Mouse (Mus musculus) urinary bladder, postnatal 4 days (tissue): Measurements from ENCODE around the gene Plcb1.

ENCODE experiments used
- DNase-seq, 2 experiments: peaks; one replicate each; pipeline ENCODE4 v3.0.0; 2021 to 2022; ENCODE audit warnings: low spot score in 2 of 2

The Plcb1 gene

DNA sequence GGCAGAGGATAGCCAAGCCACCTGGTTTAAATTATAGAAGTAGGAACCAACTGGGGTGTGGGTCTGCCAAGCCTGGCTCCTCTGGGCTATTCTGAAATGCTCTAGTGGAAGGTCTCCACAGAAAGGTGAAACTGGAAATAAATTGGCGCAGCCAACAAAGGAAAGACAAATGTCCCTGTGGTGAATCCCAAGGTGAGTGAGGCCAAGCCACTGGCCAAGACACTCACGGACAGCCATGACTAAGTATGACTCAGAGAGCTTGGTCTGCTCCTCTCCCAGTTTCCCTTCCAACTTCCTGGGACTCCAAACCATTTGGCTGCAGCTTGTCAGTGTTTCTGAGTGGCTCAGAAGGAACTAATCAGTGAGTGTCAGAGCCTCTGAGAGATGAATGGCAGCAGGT is 126.7 kb downstream of the Plcb1 start:
- DNase-seq: no peak

DNA sequence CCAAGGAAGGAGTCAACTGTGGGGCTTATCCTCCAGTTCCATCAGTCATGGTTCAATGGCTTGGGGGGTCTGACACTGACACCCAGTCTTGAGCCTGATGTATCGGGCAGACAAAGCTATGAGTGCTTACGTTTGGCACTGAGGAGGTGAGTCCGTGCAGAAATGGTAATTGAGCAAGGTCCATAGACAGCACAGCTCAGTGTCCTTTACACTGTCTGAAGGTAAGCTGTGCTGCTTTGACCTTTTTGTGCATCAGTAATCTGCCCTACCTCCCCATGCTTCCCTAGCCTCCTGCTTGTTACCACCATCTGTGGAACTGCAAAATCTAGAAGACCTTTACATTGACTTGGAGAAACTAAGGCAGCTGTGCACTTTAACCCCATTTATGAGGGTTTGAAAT is 127.7 kb downstream of the Plcb1 start:
- no peak for DNase-seq

DNA sequence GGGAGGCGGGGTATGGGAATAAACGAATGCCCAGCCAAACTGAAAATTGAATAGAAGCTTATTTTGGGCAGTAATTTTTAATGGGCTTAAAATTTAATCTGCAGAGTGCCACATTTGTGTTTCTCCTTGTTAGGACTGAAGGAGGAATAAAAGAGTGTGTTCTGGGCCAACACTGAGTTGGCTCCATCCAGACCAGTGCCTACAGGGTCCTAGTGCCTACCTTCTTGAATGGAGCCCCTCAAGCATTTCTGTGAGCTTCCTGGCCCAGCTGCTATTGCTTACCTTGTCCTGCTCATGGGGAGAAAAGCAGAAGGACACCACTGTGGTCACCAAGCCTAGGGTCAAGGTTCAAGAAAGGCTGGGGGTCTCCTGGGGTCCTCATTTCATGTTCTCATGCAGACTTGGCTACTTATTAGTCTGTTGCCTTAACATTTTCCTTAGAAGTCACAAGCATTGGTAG is 128.3 kb downstream of the Plcb1 start:
- DNase-seq: no peak

DNA sequence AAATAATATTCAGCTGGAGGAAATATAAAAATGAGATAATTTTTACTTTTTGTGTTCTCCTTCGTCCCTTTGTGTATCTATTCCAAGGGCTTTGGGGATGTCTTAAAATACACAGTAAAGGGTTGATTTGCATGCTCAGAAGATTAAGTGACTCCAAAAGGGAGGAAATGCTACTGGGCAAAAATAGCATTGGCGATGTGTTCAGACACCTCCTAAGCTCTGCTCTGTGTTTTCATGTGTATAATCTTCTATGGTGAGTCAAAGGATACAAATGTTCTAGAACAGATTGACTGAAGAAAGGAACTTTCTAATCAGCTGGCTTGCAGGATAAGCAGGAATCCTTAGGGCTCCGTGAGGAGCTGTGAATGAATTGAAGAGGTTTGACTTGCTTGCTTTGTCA is 129.2 kb downstream of the Plcb1 start:
- DNase-seq: no peak

DNA sequence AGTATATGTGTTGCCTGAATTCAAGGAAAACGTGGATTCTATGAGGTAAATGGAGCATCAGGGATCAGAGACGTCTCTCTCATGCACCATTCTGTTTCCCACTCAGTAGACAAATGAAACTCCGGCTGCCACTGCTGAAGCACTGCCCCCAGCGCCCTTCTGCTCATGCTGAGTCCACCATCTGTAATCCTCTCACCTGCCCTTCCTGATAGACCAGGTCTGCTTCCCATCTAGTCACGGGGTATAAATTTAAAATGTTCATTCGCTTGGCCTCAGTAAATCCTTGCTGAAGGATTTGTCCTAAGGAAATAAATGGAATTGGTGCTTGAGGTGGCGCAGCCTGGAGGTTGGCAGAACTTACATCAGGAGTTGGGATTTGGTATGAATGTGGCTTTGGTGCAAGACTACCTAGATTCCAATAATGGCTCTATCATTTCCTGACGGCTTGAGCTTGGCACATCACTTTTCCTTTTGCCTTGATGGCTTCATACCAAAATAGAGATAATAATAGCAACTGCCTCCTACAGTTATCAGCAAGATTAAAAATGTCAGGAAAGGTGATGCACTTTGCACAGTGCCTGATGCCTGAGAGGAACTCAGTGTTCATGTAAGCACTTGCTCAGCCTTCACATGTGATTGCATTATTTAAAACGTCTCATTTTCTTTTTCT is 134.9 kb downstream of the Plcb1 start:
- no peak for DNase-seq

DNA sequence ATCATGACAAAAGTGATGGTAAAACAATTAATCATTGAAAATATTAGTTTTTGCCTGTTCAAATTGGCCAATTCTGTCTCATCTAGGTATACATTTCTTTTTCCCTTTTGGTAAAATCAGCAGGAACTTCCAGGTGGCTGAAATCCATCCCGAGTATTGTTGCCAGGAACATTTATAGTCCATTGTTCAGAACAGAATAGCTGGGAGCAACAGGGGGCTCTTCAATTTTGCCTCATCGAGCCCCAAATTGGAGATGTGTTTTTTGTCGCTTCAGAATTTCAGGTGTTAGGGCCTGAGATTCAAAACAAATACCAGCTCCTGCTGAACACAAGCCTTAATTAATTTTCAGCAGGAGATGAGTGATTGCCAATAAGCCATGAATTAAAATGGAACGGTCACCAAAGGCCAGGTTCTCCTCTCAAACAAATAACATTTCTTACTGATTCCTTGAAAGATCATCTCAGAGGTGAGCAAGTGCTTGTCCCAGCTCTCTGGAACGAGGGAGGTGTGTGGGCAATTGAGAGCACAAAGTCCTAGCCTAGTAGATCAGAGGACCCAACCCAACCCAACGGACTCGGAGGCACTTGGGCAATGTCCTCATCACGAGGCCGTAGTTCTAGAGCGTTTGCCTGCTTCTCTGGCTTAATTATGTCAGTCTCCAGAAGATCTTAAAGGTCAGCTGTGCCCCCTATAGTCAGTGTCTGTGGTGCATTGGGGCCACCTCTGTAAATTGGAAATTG is 136.9 kb downstream of the Plcb1 start:
- no peak for DNase-seq

DNA sequence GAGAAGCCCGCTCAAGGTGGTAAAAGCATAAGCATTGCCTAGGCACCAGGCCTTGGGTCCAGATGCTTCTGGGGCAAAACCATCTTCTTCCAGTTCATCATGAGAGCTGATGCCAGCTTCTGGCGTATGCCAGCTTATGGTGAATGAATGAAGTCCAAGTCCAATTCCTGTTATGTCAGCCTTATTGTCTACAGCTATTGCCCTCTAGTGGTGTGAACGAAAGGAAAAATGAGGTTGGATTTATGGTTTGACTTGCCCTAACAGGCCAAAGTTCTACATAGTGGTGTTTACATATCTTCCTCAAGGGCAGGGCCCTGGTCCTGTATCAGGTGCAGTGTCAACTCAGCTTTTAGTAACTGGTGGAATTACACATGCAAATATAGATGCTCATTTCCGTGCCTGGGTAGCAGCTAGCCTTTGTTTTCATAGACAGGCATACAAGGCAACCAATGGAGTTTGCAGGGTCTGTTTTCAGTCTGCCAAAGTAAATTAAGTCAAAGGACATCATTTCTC is 138.3 kb downstream of the Plcb1 start:
- no peak for DNase-seq

DNA sequence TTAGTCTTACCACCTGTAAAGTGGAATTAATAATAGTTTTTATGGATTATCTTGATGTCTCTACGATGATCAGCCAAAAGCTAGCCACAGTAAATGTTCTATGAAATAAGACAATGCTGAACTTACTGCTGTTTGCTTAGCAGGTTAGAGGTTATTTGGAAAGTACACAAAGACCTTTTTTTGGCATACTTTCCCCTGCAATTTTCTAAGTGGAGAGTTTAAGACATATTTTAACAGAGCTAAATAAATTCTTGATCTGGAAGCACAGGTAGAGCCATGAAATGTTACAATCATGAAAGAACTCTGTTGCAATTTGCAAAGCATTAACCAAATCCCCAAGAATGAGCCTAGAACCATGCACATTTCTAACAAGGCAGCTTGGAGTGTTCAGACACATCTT is 140.4 kb downstream of the Plcb1 start:
- no peak for DNase-seq

DNA sequence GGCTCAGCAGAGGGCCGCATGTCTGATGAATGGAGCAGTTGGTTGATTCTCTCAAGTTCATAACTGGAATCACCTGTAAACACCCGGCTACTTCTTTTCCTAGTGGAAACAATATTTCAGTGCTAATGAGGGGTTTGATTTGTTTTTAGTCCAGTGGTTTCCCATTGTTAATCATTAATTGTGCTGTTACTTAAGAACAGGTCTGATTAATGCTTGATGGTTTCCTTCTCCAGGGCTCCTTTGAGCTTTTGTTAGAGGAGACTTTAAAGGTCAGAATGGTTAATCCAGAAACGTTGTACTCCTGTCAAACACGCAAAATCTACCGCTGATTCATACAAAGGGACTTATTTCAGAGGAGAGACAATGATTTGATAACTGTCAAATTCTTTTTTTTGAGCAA is 141.2 kb downstream of the Plcb1 start:
- DNase-seq: no peak

DNA sequence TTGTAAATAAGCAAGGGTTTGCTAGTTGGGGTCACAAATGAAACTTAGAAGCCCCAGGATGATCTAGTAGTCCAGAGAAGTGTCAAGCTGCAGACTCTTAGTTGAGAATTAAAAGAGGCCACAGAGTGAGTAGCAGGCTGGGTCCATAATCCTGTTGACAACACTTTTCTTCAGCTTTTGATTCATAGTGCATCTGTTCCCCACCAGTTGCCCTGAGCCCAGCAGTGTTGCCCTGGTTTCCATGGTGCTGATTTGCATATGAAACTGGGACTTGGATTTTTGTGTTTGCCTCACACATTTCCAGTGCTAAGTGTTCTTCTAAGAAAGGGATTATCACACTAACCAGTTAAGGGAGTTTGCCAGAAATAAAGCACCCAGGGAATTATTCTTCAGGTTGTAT is 143.6 kb downstream of the Plcb1 start:
- DNase-seq: no peak

DNA sequence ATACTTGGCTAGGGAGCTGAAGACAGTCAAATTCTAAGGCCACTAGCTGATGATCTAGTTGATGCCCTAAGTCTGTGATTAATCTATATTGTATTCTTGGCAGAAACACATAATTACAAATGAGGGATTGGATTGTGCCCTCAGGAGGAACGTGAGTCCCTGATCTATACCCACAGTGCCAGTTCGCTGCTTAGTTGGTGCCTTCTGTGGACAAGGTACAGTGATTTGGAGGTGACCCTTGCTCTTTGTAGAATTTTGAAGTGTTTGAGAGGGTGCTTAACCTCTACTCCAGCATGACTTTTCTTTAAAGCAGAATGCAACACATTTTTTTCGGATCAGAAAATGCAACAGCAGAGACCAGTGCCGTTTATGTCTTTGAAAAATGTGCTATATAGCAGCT is 145.1 kb downstream of the Plcb1 start:
- DNase-seq: no peak

DNA sequence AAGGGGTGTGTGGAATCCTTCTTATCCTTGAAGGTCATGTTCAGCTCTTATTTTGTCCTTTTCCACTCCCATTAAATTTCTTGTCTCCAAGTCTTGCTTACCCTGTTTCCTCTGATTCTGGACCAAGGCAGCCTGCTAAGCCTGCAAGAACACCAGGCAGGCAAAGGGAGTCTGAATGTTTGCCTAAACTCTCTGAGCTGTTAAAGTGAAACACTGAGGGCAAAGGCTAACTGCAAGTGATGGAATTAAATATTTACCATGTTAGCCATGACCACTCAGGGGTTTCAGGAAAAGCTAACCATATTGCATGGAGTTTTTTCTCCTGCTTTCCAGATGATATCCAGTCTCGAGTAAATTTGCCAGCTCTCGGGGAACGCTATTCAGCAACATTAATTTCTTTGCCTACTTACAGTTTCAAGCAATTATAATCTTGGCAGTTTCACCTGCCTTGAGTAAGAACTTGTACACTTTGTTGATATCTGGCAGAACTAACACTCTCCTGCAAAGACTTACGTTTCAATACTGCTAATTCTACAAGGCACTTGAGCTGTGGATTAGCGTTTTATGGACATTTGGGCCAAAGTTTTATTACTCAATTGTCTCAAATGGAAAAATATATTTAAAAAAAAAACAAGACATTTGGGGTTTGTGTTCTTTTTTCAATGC is 146.0 kb downstream of the Plcb1 start:
- DNase-seq: no peak

DNA sequence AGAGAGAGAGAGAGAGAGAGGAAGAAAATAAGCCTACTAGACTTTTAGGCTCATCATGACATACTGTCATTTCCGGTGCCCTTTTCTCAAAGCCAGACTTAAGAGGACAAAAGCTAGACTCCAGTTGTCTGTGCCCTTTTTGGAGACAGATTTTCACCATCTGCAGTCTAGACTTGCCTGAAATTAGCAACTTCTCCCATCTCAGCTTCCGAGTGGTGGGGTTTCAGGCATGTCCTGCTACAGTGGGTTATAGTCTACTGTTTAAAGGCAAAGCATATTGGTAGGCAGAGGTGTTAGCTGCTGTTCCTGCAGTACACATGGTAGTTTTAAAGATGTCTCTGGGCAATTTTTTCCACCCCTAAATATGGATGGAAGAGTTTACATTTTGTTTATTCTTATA is 149.6 kb downstream of the Plcb1 start:
- DNase-seq: no peak

DNA sequence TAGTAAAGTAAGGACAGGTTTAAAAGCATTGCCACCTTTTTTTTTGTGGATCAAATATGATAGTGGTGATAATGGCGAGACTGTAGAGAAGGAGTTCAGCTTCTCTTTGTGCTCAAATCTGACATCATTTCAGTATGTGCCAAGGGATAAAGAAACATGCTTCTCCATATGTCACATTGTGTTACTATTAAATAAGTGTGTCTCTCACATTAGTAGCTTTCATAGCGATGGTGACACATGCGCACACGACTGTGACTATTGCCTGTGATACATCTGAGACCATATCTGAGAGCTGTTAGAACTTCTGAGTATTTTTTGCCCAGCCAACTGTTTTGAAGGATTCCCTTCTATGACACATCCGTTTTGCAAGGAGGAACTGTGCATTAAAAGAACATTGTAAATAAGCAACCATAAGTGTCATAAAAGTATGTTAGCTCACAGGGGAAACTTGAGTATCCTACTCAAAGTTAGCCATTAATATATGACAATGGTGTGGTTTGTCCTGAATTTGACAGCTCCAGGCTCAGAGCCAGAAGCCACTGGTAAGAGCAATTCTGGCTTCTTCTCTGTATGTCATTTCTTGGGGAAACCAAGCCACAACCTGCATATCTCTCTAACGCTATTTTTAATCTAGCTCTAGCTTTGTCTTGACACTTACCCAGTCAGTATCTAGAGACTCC is 150.2 kb downstream of the Plcb1 start:
- DNase-seq: no peak

DNA sequence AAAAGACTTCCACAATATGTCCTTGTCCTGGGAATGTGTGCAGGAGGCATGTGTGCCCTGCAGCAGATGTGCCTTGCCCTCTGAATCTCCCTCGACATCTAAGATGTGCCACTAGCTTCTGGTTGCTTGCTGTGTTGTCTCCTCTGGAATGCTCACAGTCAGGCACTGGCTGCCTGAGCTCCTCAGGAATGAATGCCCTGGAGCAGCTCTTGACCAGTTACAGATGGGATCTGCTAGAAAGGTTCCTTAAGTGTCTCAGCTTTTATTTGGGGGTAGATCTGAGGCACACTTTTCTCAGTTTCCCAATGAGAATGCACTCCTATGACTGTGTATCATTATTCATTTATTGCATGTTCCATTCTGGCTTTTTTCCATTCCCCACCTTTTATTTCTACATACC is 151.8 kb downstream of the Plcb1 start:
- DNase-seq: no peak

DNA sequence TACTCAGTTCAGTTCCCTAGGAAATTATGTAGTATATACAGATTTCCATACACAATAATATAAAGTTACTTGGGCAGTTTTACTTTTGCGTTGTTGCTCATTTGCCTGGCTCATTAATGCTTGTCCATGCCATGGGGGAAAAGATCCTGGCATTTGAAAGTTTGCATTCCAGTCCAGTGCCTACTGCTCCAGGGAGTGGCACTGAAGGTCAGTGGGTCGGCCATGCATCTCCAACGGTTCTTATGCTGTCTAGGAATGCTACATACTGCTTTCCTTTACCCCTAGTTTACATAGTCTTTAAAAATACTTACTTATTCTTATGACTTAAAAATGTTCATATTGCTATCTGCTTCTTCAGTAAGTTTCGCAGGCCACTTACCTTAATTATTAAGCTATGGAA is 156.2 kb downstream of the Plcb1 start:
- no peak for DNase-seq

DNA sequence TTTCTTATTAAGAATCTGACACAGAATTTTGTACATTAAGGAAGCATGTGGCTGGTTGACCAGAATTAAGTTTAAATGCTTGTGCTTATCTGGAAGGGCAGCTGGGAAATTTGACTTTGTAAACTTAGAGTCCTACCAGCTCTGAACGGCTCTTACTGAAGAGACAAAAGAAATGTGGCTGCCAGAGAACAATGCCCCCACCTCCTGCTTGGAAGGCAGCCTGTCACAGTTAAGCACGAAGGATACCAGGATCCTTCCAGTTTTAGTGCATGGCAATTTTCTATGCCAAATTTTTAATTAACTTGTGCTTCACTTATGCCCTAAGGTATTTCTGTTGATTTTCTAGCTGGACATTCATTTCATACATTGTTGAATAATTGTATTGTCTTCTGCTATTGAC is 157.1 kb downstream of the Plcb1 start:
- no peak for DNase-seq

DNA sequence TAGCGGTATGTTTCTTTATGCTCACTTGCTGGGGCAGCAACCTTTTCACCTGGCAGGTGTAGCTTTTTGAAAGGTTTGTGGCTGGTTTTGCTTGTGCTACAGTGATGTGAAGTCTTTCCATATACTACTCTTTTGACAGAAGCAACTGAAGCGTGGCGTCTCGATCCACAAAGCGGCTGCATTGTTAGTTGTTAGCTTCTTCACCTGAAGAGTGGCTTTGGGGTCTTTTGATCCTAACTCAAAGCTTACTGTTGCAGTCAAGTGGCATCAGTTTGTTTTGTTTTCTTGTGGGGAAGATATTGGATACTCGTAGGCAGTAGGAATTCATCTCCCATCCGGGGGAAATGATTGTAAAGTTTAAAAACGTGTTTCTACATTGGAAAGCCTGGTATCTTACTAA is 160.5 kb downstream of the Plcb1 start:
- DNase-seq: no peak

DNA sequence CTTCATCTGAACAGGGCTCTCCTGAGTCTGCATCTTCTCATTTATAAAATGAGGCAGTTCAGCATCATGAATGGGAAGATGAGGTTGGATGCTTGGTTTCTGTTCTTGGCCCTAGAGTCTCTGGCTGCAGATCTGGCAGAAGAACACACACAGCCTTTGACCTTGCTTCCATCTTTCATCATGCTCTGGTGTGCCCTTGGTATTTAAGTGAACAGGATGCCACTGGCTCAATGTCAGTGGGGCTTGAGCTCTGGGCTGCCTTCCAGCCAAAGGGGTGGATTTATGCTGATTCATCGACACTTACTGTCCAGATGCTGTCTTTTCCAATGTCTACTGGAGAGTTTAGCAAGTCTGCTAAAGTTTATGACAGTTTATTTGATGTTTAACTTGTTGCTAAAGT is 161.0 kb downstream of the Plcb1 start:
- no peak for DNase-seq

DNA sequence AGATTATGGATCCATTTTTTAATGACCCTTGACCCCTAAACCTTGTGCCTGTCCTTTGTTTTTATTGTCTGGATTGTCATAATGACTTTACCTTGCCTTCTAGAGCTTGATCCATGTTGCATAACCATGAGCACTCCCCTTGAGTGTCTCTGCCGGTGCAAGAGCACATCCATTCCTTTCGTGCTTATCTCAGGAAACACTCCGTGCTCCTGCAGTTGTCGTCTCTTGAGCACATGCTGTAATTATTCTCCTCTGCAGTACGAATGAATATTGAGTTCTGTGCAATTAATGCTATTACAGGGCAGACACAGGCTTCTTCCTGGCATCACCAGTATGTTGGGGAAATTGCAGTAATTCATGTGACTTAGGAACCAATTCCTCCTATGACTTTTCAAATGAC is 166.2 kb downstream of the Plcb1 start:
- DNase-seq: no peak

DNA sequence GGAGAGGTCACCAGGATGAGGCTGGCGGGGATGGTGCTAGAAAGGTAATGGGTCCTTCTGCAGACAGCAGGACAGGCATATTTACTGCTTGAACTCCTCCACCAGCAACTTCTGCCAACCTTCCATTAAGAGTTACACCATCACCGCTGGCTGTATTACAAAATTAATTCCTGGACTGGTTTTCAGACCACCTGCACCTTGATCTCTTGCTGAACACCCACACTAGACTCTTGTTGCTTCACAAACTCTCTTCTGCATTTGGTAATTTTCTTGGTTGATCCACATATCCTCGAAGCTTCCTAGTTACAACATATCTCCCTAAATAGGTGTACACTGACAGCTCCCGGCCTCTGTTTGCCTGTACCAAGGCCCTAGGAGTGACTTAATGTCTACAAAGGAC is 170.6 kb downstream of the Plcb1 start:
- DNase-seq: no peak

DNA sequence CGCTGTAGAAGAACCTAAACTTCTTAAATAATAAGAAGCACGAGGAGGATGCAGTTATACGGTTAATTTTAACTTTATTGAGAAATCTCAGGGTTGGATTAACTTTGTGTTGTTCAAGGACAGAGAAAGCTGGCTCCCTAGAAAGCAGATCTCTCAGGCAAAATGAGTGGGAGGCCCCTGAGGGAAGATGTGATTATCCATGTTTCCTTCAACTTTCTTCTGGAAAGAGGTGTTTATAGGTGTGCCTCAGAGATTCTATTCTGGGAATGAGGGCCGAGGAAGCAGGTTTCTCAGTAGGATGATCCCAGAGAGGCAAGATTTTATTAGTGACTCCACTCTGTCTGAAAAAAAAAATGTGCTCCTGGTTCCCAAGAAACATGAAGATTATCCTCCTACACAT is 180.3 kb downstream of the Plcb1 start:
- DNase-seq: no peak
